Mouse (Mus musculus): ENCODE results near the gene Tmem9. TPM values are rescaled to one million over a fixed set of nuclear protein-coding genes. Genes with fewer than 3 reads are reported as not detected.

Tmem9 gene
- polyA plus RNA-seq, 1 experiment from 2014 or later: 215 TPM

- Histone ChIP-seq H3K4me2 (replicated peaks) (no peak overlapping the region), H3K9me3 (no peaks in the 10 kb centered on the region), H3K27ac (no peak overlapping the region), H3K4me3 (no peak overlapping the region), H3K9ac (no peak overlapping the region), H3K4me1 (no peaks in the 10 kb centered on the region), H3K36me3 (no peaks in the 10 kb centered on the region), H3K27me3 (peaks cover 6% of the 10 kb centered on the region)
- 81% methylated on average over 2 of the region's 2 CpGs for WGBS
- no peak for ATAC-seq (ENCODE audit: low FRiP score, low read depth)
Observed at GRCm38 (mm10) chr1:136001438-136001837, 6.5 kb upstream of the Tmem9 start.

- Histone ChIP-seq H3K4me3 (no peak within 1 kb of the TSS), H3K4me2 (replicated peaks) (peak within 1 kb of the TSS; percentile 67), H3K36me3 (no peaks in the 10 kb centered on the region), H3K27ac (no peak within 1 kb of the TSS), H3K27me3 (peaks cover 27% of the 10 kb centered on the region), H3K9me3 (no peaks in the 10 kb centered on the region), H3K9ac (0 out of 2 replicates have a peak within 1 kb of the TSS, but pooled peaks have one; percentile 45), H3K4me1 (peaks cover 12% of the 10 kb centered on the region)
- no peak for ATAC-seq (ENCODE audit: low FRiP score, low read depth)
- WGBS: 70% methylated on average over 3 of the region's 3 CpGs
Observed at GRCm38 (mm10) chr1:136006292-136006748, 1.6 kb upstream of the Tmem9 start, which contains the start of gene Igfn1. TSS of gene Igfn1 (minus strand) at chr1:136006342.

- 20% methylated on average over 8 of the region's 8 CpGs for WGBS
- peak overlapping the region; percentile 67 for H3K4me2 ChIP-seq (replicated peaks)
- no peak overlapping the region for H3K27ac ChIP-seq
- H3K27me3 ChIP-seq: peaks cover 27% of the 10 kb centered on the region
- no peaks in the 10 kb centered on the region for H3K9me3 ChIP-seq
- H3K36me3 ChIP-seq: no peaks in the 10 kb centered on the region
- no peak for ATAC-seq (ENCODE audit: low FRiP score, low read depth)
- H3K4me3 ChIP-seq: peak overlapping the region; percentile 40
- no peak overlapping the region for H3K9ac ChIP-seq
- peaks cover 15% of the 10 kb centered on the region for H3K4me1 ChIP-seq
Observed at GRCm38 (mm10) chr1:136008159-136008533, 196 bp downstream of the Tmem9 start.

GRCm38 (mm10) chr1:136010247-136010646 lies 2.3 kb downstream of the Tmem9 start:
- peaks cover 27% of the 10 kb centered on the region for H3K27me3 ChIP-seq
- H3K4me2 ChIP-seq (replicated peaks): no peak overlapping the region
- peaks cover 15% of the 10 kb centered on the region for H3K4me1 ChIP-seq
- no peak overlapping the region for H3K4me3 ChIP-seq
- no peak overlapping the region for H3K27ac ChIP-seq
- WGBS: 90% methylated on average over 4 of the region's 4 CpGs
- ATAC-seq (ENCODE audit: low FRiP score, low read depth): no peak
- no peaks in the 10 kb centered on the region for H3K36me3 ChIP-seq
- no peak overlapping the region for H3K9ac ChIP-seq
- no peaks in the 10 kb centered on the region for H3K9me3 ChIP-seq

- Histone ChIP-seq H3K4me3 (no peak overlapping the region), H3K27me3 (0 out of 2 replicates have a peak, but pooled peaks cover 1% of the 10 kb centered on the region), H3K9me3 (no peaks in the 10 kb centered on the region), H3K9ac (no peak overlapping the region), H3K27ac (no peak overlapping the region), H3K36me3 (no peaks in the 10 kb centered on the region), H3K4me1 (peaks cover 7% of the 10 kb centered on the region), H3K4me2 (replicated peaks) (no peak overlapping the region)
- WGBS: 82% methylated on average over 4 of the region's 4 CpGs
- no peak for ATAC-seq (ENCODE audit: low FRiP score, low read depth)
Observed at GRCm38 (mm10) chr1:136013513-136013912, 5.6 kb downstream of the Tmem9 start.

GRCm38 (mm10) chr1:136014796-136015502 lies 7.0 kb downstream of the Tmem9 start:
- H3K27ac ChIP-seq: no peak overlapping the region
- H3K4me2 ChIP-seq (replicated peaks): no peak overlapping the region
- H3K9ac ChIP-seq: no peak overlapping the region
- H3K4me3 ChIP-seq: no peak overlapping the region
- H3K4me1 ChIP-seq: peaks cover 17% of the 10 kb centered on the region
- no peaks in the 10 kb centered on the region for H3K27me3 ChIP-seq
- no peaks in the 10 kb centered on the region for H3K9me3 ChIP-seq
- no peak for ATAC-seq (ENCODE audit: low FRiP score, low read depth)
- H3K36me3 ChIP-seq: no peaks in the 10 kb centered on the region
- whole genome bisulfite sequencing: 85% methylated on average over 2 of the region's 2 CpGs

- Histone ChIP-seq H3K9me3 (no peaks in the 10 kb centered on the region), H3K4me1 (peaks cover 13% of the 10 kb centered on the region), H3K4me2 (replicated peaks) (peak overlapping the region; percentile 48), H3K27ac (0 out of 2 replicates have a peak overlapping the region, but pooled peaks have one; percentile 52), H3K36me3 (peaks cover 21% of the 10 kb centered on the region), H3K27me3 (no peaks in the 10 kb centered on the region), H3K9ac (0 out of 2 replicates have a peak overlapping the region, but pooled peaks have one; percentile 19), H3K4me3 (peak overlapping the region; percentile 80; the same call in 1 of the 2 replicates)
- ATAC-seq (ENCODE audit: low FRiP score, low read depth): 0 out of 2 replicates have a peak, but pooled peaks have one; percentile 15
- 53% methylated on average over 2 of the region's 2 CpGs for WGBS
Observed at GRCm38 (mm10) chr1:136017307-136017706, 9.4 kb downstream of the Tmem9 start.

- Histone ChIP-seq H3K4me3 (peak overlapping the region; percentile 80), H3K9me3 (no peaks in the 10 kb centered on the region), H3K27ac (peak overlapping the region; percentile 92), H3K36me3 (peaks cover 27% of the 10 kb centered on the region), H3K9ac (peak overlapping the region; percentile 89), H3K4me2 (replicated peaks) (peak overlapping the region; percentile 88), H3K27me3 (no peaks in the 10 kb centered on the region), H3K4me1 (peaks cover 13% of the 10 kb centered on the region)
- ATAC-seq (ENCODE audit: low FRiP score, low read depth): peak; percentile 99
- under 1% methylated on average over 22 of the region's 22 CpGs for WGBS
Observed at GRCm38 (mm10) chr1:136017907-136018313, 10.0 kb downstream of the Tmem9 start.

- Histone ChIP-seq H3K36me3 (peaks cover 33% of the 10 kb centered on the region), H3K9ac (peak overlapping the region; percentile 89), H3K27me3 (no peaks in the 10 kb centered on the region), H3K4me1 (peaks cover 13% of the 10 kb centered on the region), H3K4me2 (replicated peaks) (peak overlapping the region; percentile 88), H3K4me3 (peak overlapping the region; percentile 80), H3K27ac (peak overlapping the region; percentile 92), H3K9me3 (no peaks in the 10 kb centered on the region)
- ATAC-seq (ENCODE audit: low FRiP score, low read depth): peak; percentile 29
- 4% methylated on average over 24 of the region's 24 CpGs for WGBS
Observed at GRCm38 (mm10) chr1:136018390-136019189, 10.6 kb downstream of the Tmem9 start.

GRCm38 (mm10) chr1:136030201-136030600 lies 22.3 kb downstream of the Tmem9 start:
- no peak overlapping the region for H3K4me2 ChIP-seq (replicated peaks)
- no peak overlapping the region; the same call in 1 of the 2 replicates for H3K9ac ChIP-seq
- no peaks in the 10 kb centered on the region for H3K27me3 ChIP-seq
- ATAC-seq (ENCODE audit: low FRiP score, low read depth): no peak
- H3K27ac ChIP-seq: no peak overlapping the region
- no peaks in the 10 kb centered on the region for H3K9me3 ChIP-seq
- peaks cover 100% of the 10 kb centered on the region for H3K36me3 ChIP-seq
- H3K4me1 ChIP-seq: peaks cover 19% of the 10 kb centered on the region
- H3K4me3 ChIP-seq: no peak overlapping the region
- 33% methylated on average over 7 of the region's 7 CpGs for whole genome bisulfite sequencing

- no peaks in the 10 kb centered on the region for H3K27me3 ChIP-seq
- 0 out of 2 replicates have a peak, but pooled peaks have one; percentile 14 for ATAC-seq (ENCODE audit: low FRiP score, low read depth)
- no peaks in the 10 kb centered on the region for H3K9me3 ChIP-seq
- no peak overlapping the region for H3K4me2 ChIP-seq (replicated peaks)
- H3K9ac ChIP-seq: no peak overlapping the region
- no peak overlapping the region for H3K27ac ChIP-seq
- H3K36me3 ChIP-seq: peaks cover 93% of the 10 kb centered on the region
- no peak overlapping the region for H3K4me3 ChIP-seq
- WGBS: 79% methylated on average over 8 of the region's 8 CpGs
- H3K4me1 ChIP-seq: peaks cover 19% of the 10 kb centered on the region
Observed at GRCm38 (mm10) chr1:136031697-136032096, 23.7 kb downstream of the Tmem9 start.

- Histone ChIP-seq H3K9ac (no peak overlapping the region), H3K4me2 (replicated peaks) (no peak overlapping the region), H3K36me3 (peaks cover 81% of the 10 kb centered on the region), H3K4me3 (no peak overlapping the region), H3K9me3 (no peaks in the 10 kb centered on the region), H3K27me3 (no peaks in the 10 kb centered on the region), H3K4me1 (peaks cover 19% of the 10 kb centered on the region), H3K27ac (no peak overlapping the region)
- no peak for ATAC-seq (ENCODE audit: low FRiP score, low read depth)
- 50% methylated on average over 7 of the region's 7 CpGs for WGBS
Observed at GRCm38 (mm10) chr1:136032961-136033360, 25.0 kb downstream of the Tmem9 start.

All from limb, embryonic 13.5 days (tissue).